Mouse (Mus musculus) embryonic facial prominence, embryonic 13.5 days (tissue): Measurements from ENCODE around the gene Myo1b. TPM values are rescaled to one million over a fixed set of nuclear protein-coding genes. Genes with fewer than 3 reads are reported as not detected.

Source experiments
- ATAC-seq: fragments of 200-750 bp; cut with Nextera tagmentation; 2 replicates; pipeline ENCODE4 v1.8.0; 2017; ENCODE audit warnings: low read depth; ENCODE audit not compliant: insufficient number of reproducible peaks, insufficient read depth, low FRiP score, low TSS enrichment
- H3K27ac ChIP-seq: fragments of 300-500 bp; sonication (generic); 2 replicates; pipeline ENCODE4 v1.5.1; 2015; ENCODE audit warnings: moderate library complexity, mild to moderate bottlenecking, inconsistent platforms
- H3K27me3 ChIP-seq: fragments of 300-500 bp; sonication (generic); 2 replicates; pipeline ENCODE4 v1.6.1; 2015; ENCODE audit warnings: mild to moderate bottlenecking, inconsistent platforms
- H3K36me3 ChIP-seq: fragments of 300-500 bp; sonication (generic); 2 replicates; pipeline ENCODE4 v1.6.1; 2015; ENCODE audit warnings: mild to moderate bottlenecking, inconsistent platforms
- H3K4me1 ChIP-seq: fragments of 300-500 bp; sonication (generic); 2 replicates; pipeline ENCODE4 v1.6.1; 2015; ENCODE audit warnings: inconsistent platforms
- H3K4me2 ChIP-seq: fragments of 300-500 bp; sonication (generic); 2 replicates; pipeline ENCODE4 v1.6.1; 2015; ENCODE audit warnings: moderate library complexity, mild to moderate bottlenecking, inconsistent platforms
- H3K4me3 ChIP-seq: fragments of 300-500 bp; sonication (generic); 2 replicates; pipeline ENCODE4 v1.5.1; 2015; ENCODE audit warnings: mild to moderate bottlenecking, inconsistent platforms
- H3K9ac ChIP-seq: fragments of 300-500 bp; sonication (generic); 2 replicates; pipeline ENCODE4 v1.6.1; 2015; ENCODE audit warnings: mild to moderate bottlenecking, inconsistent platforms
- H3K9me3 ChIP-seq: fragments of 300-500 bp; sonication (generic); 2 replicates; pipeline ENCODE4 v1.6.1; 2016; ENCODE audit warnings: inconsistent platforms
- WGBS: fragments of 180-500 bp; shearing (Covaris S2); methylation state at CpG from one replicate; pipeline ENCODE4 v1.1.7; 2015; ENCODE audit warnings: mixed read lengths; 5-methylcytosine and 5-hydroxymethylcytosine counted together
- polyA plus RNA-seq: library from polyadenylated mRNA; unstranded; fragments of >200 nt; fragmentation: Nextera tagmentation; extraction: Ambion mirVana; gene quantifications from 2 replicates; pipeline ENCODE4 v1.2.1, GENCODE M21; 2015

The Myo1b gene
- 96.1 and 105 TPM in 2 replicates for polyA plus RNA-seq

GRCm38 (mm10) chr1:51915576-51916156 lies at the start of gene Myo1b:
Gene Myo1b, minus strand, starts transcription at chr1:51916071.
- ATAC-seq: peak; percentile 80
- WGBS: under 1% methylated on average over 79 of the region's 79 CpGs
- H3K4me1 ChIP-seq: peaks cover 29% of the 10 kb centered on the region
- H3K27me3 ChIP-seq: no peaks in the 10 kb centered on the region
- peak within 1 kb of the TSS; percentile 62 for H3K4me2 ChIP-seq
- H3K36me3 ChIP-seq: peaks cover 8% of the 10 kb centered on the region; the same call in 1 of the 2 replicates
- H3K27ac ChIP-seq: peak within 1 kb of the TSS; percentile 97
- H3K9me3 ChIP-seq: no peaks in the 10 kb centered on the region
- peak within 1 kb of the TSS; percentile 84 for H3K4me3 ChIP-seq
- peak within 1 kb of the TSS; percentile 96 for H3K9ac ChIP-seq

- H3K27me3 ChIP-seq: no peaks in the 10 kb centered on the region
- no peak for ATAC-seq
- whole genome bisulfite sequencing: 92% methylated on average over 2 of the region's 2 CpGs
These were observed 48.8 kb upstream of the Myo1b start for GRCm38 (mm10) chr1:51964647-51965046.

GRCm38 (mm10) chr1:51947116-51947515 lies 31.2 kb upstream of the Myo1b start:
- H3K36me3 ChIP-seq: no peaks in the 10 kb centered on the region
- no peak for ATAC-seq
- no peaks in the 10 kb centered on the region for H3K9me3 ChIP-seq
- no peak overlapping the region for H3K4me3 ChIP-seq
- no peaks in the 10 kb centered on the region for H3K27me3 ChIP-seq
- 59% methylated on average over 4 of the region's 4 CpGs for WGBS
- H3K4me1 ChIP-seq: no peaks in the 10 kb centered on the region
- no peak overlapping the region for H3K9ac ChIP-seq
- no peak overlapping the region for H3K4me2 ChIP-seq
- no peak overlapping the region for H3K27ac ChIP-seq

More at GRCm38 (mm10) chr1:51964647-51965046, 48.8 kb upstream of the Myo1b start:
- Histone ChIP-seq H3K4me3 (no peak overlapping the region), H3K36me3 (no peaks in the 10 kb centered on the region), H3K9ac (no peak overlapping the region), H3K27ac (no peak overlapping the region), H3K4me1 (no peaks in the 10 kb centered on the region), H3K4me2 (no peak overlapping the region), H3K9me3 (no peaks in the 10 kb centered on the region)

- H3K4me1 ChIP-seq: no peaks in the 10 kb centered on the region
- H3K4me3 ChIP-seq: no peak overlapping the region
- no peak overlapping the region for H3K4me2 ChIP-seq
- ATAC-seq: no peak
- H3K9ac ChIP-seq: no peak overlapping the region
- no peaks in the 10 kb centered on the region for H3K36me3 ChIP-seq
- H3K9me3 ChIP-seq: no peaks in the 10 kb centered on the region
- WGBS: 38% methylated on average over 5 of the region's 5 CpGs
- no peak overlapping the region for H3K27ac ChIP-seq
- H3K27me3 ChIP-seq: no peaks in the 10 kb centered on the region
These were observed 28.9 kb upstream of the Myo1b start for GRCm38 (mm10) chr1:51944755-51945154.

GRCm38 (mm10) chr1:51938357-51938756 lies 22.5 kb upstream of the Myo1b start:
- no peak overlapping the region for H3K27ac ChIP-seq
- no peak overlapping the region for H3K4me3 ChIP-seq
- no peak for ATAC-seq
- WGBS: 89% methylated on average over 7 of the region's 7 CpGs
- H3K9me3 ChIP-seq: no peaks in the 10 kb centered on the region
- no peak overlapping the region for H3K4me2 ChIP-seq
- no peak overlapping the region for H3K9ac ChIP-seq
- no peaks in the 10 kb centered on the region for H3K36me3 ChIP-seq
- H3K27me3 ChIP-seq: no peaks in the 10 kb centered on the region
- no peaks in the 10 kb centered on the region for H3K4me1 ChIP-seq

- H3K9ac ChIP-seq: no peak overlapping the region
- WGBS: 42% methylated on average over 2 of the region's 2 CpGs
- no peaks in the 10 kb centered on the region for H3K9me3 ChIP-seq
- H3K27ac ChIP-seq: no peak overlapping the region
- H3K4me3 ChIP-seq: no peak overlapping the region
- ATAC-seq: no peak
- H3K27me3 ChIP-seq: no peaks in the 10 kb centered on the region
- H3K4me2 ChIP-seq: no peak overlapping the region
- no peaks in the 10 kb centered on the region for H3K4me1 ChIP-seq
- H3K36me3 ChIP-seq: no peaks in the 10 kb centered on the region
These were observed 19.1 kb upstream of the Myo1b start for GRCm38 (mm10) chr1:51935006-51935405.

- 81% methylated on average over 11 of the region's 11 CpGs for WGBS
These were observed 18.5 kb upstream of the Myo1b start for GRCm38 (mm10) chr1:51934176-51934924.

GRCm38 (mm10) chr1:51932826-51933225 lies 17.0 kb upstream of the Myo1b start:
- no peaks in the 10 kb centered on the region for H3K27me3 ChIP-seq
- no peak for ATAC-seq
- 61% methylated on average over 3 of the region's 3 CpGs for WGBS
- H3K9ac ChIP-seq: no peak overlapping the region
- no peaks in the 10 kb centered on the region for H3K4me1 ChIP-seq
- no peak overlapping the region for H3K4me2 ChIP-seq
- H3K36me3 ChIP-seq: no peaks in the 10 kb centered on the region
- no peak overlapping the region for H3K4me3 ChIP-seq
- H3K9me3 ChIP-seq: no peaks in the 10 kb centered on the region
- no peak overlapping the region for H3K27ac ChIP-seq

More at GRCm38 (mm10) chr1:51934176-51934924, 18.5 kb upstream of the Myo1b start:
- no peak for ATAC-seq
- Histone ChIP-seq H3K36me3 (no peaks in the 10 kb centered on the region), H3K9me3 (no peaks in the 10 kb centered on the region), H3K4me2 (no peak overlapping the region), H3K27me3 (no peaks in the 10 kb centered on the region), H3K27ac (no peak overlapping the region), H3K4me1 (no peaks in the 10 kb centered on the region), H3K4me3 (no peak overlapping the region), H3K9ac (no peak overlapping the region)

GRCm38 (mm10) chr1:51931561-51931960 lies 15.7 kb upstream of the Myo1b start:
- Histone ChIP-seq H3K4me3 (no peak overlapping the region), H3K9me3 (no peaks in the 10 kb centered on the region), H3K27me3 (no peaks in the 10 kb centered on the region), H3K36me3 (no peaks in the 10 kb centered on the region), H3K27ac (no peak overlapping the region), H3K4me1 (no peaks in the 10 kb centered on the region), H3K9ac (no peak overlapping the region), H3K4me2 (no peak overlapping the region)
- WGBS: 46% methylated on average over 7 of the region's 7 CpGs
- no peak for ATAC-seq

- Histone ChIP-seq H3K4me1 (no peaks in the 10 kb centered on the region), H3K9me3 (no peaks in the 10 kb centered on the region), H3K36me3 (no peaks in the 10 kb centered on the region), H3K27ac (no peak overlapping the region), H3K27me3 (no peaks in the 10 kb centered on the region), H3K4me2 (no peak overlapping the region), H3K9ac (no peak overlapping the region), H3K4me3 (no peak overlapping the region)
- 76% methylated on average over 5 of the region's 5 CpGs for WGBS
- no peak for ATAC-seq
These were observed 14.7 kb upstream of the Myo1b start for GRCm38 (mm10) chr1:51930584-51930983.

GRCm38 (mm10) chr1:51929557-51929956 lies 13.7 kb upstream of the Myo1b start:
- ATAC-seq: no peak
- Histone ChIP-seq H3K9ac (no peak overlapping the region), H3K36me3 (no peaks in the 10 kb centered on the region), H3K4me1 (no peaks in the 10 kb centered on the region), H3K27me3 (no peaks in the 10 kb centered on the region), H3K4me2 (no peak overlapping the region), H3K9me3 (no peaks in the 10 kb centered on the region), H3K27ac (no peak overlapping the region), H3K4me3 (no peak overlapping the region)
- 74% methylated on average over 3 of the region's 3 CpGs for WGBS

GRCm38 (mm10) chr1:51922820-51923219 lies 6.9 kb upstream of the Myo1b start:
- 13% methylated on average over 12 of the region's 12 CpGs for WGBS
- ATAC-seq: peak; percentile 59; the same call in 1 of the 2 replicates
- Histone ChIP-seq H3K4me3 (no peak overlapping the region), H3K4me2 (peak overlapping the region; percentile 46), H3K36me3 (no peaks in the 10 kb centered on the region), H3K27ac (no peak overlapping the region), H3K9ac (no peak overlapping the region), H3K4me1 (no peaks in the 10 kb centered on the region), H3K9me3 (no peaks in the 10 kb centered on the region), H3K27me3 (no peaks in the 10 kb centered on the region)
